Mouse (Mus musculus): ENCODE results near the gene Commd1. TPM values are rescaled to one million over a fixed set of nuclear protein-coding genes. Genes with fewer than 3 reads are reported as not detected.

The Commd1 gene
- polyA plus RNA-seq, 1 experiment from 2014 or later, result 294 TPM

GRCm38 (mm10) chr11:22930129-22930528 is 52.1 kb downstream of the Commd1 start:
- Histone ChIP-seq H3K4me2 (replicated peaks; ENCODE audit: low read depth) (no peak overlapping the region), H3K4me1 (replicated peaks; ENCODE audit: control insufficient read depth, insufficient read depth, low read length) (no peaks in the 10 kb centered on the region)

GRCm38 (mm10) chr11:22928586-22929169 is 53.5 kb downstream of the Commd1 start:
- Histone ChIP-seq H3K27ac (ENCODE audit: low read depth, low read length) (no peak overlapping the region), H3K4me2 (replicated peaks; ENCODE audit: low read depth) (no peak overlapping the region), H3K36me3 (ENCODE audit: control insufficient read depth, insufficient read depth) (no peaks in the 10 kb centered on the region), H3K9me3 (ENCODE audit: control insufficient read depth) (no peaks in the 10 kb centered on the region), H3K9ac (ENCODE audit: low read depth, low read length) (no peak overlapping the region), H3K4me3 (ENCODE audit: low read depth, low read length) (no peak overlapping the region), H3K27me3 (replicated peaks; ENCODE audit: control insufficient read depth, insufficient read depth, low read length) (no peaks in the 10 kb centered on the region), H3K4me1 (replicated peaks; ENCODE audit: control insufficient read depth, insufficient read depth, low read length) (no peaks in the 10 kb centered on the region)
- no peak for TF ChIP-seq CTCF (IDR thresholded peaks at IDR 0.05; ENCODE audit: low read depth)
- ATAC-seq, result no peak
- 73% methylated on average over 8 of the region's 8 CpGs for WGBS

More at GRCm38 (mm10) chr11:22930129-22930528, 52.1 kb downstream of the Commd1 start:
- 71% methylated on average over 2 of the region's 2 CpGs for WGBS
- Histone ChIP-seq H3K9ac (ENCODE audit: low read depth, low read length) (no peak overlapping the region), H3K4me3 (ENCODE audit: low read depth, low read length) (no peak overlapping the region), H3K27ac (ENCODE audit: low read depth, low read length) (no peak overlapping the region), H3K9me3 (ENCODE audit: control insufficient read depth) (no peaks in the 10 kb centered on the region), H3K36me3 (ENCODE audit: control insufficient read depth, insufficient read depth) (no peaks in the 10 kb centered on the region), H3K27me3 (replicated peaks; ENCODE audit: control insufficient read depth, insufficient read depth, low read length) (no peaks in the 10 kb centered on the region)
- TF ChIP-seq CTCF (IDR thresholded peaks at IDR 0.05; ENCODE audit: low read depth), result no peak
- no peak for ATAC-seq

GRCm38 (mm10) chr11:22923606-22924005 is 58.6 kb downstream of the Commd1 start:
- 90% methylated on average over 2 of the region's 2 CpGs for WGBS
- no peak for TF ChIP-seq CTCF (IDR thresholded peaks at IDR 0.05; ENCODE audit: low read depth)
- ATAC-seq, result no peak
- no peaks in the 10 kb centered on the region for H3K4me1 ChIP-seq (replicated peaks; ENCODE audit: control insufficient read depth, insufficient read depth, low read length)
- no peak overlapping the region for H3K4me2 ChIP-seq (replicated peaks; ENCODE audit: low read depth)
- no peaks in the 10 kb centered on the region for H3K9me3 ChIP-seq (ENCODE audit: control insufficient read depth)
- H3K9ac ChIP-seq (ENCODE audit: low read depth, low read length), result no peak overlapping the region
- H3K27ac ChIP-seq (ENCODE audit: low read depth, low read length), result no peak overlapping the region
- no peak overlapping the region for H3K4me3 ChIP-seq (ENCODE audit: low read depth, low read length)
- H3K36me3 ChIP-seq (ENCODE audit: control insufficient read depth, insufficient read depth), result no peaks in the 10 kb centered on the region
- H3K27me3 ChIP-seq (replicated peaks; ENCODE audit: control insufficient read depth, insufficient read depth, low read length), result no peaks in the 10 kb centered on the region

GRCm38 (mm10) chr11:22922546-22922945 is 59.6 kb downstream of the Commd1 start:
- H3K9ac ChIP-seq (ENCODE audit: low read depth, low read length), result no peak overlapping the region
- no peak overlapping the region for H3K27ac ChIP-seq (ENCODE audit: low read depth, low read length)
- no peak overlapping the region for H3K4me2 ChIP-seq (replicated peaks; ENCODE audit: low read depth)
- ATAC-seq, result no peak
- no peaks in the 10 kb centered on the region for H3K9me3 ChIP-seq (ENCODE audit: control insufficient read depth)
- 70% methylated on average over 2 of the region's 2 CpGs for WGBS
- TF ChIP-seq CTCF (IDR thresholded peaks at IDR 0.05; ENCODE audit: low read depth), result no peak
- H3K36me3 ChIP-seq (ENCODE audit: control insufficient read depth, insufficient read depth), result no peaks in the 10 kb centered on the region
- H3K4me1 ChIP-seq (replicated peaks; ENCODE audit: control insufficient read depth, insufficient read depth, low read length), result no peaks in the 10 kb centered on the region
- H3K27me3 ChIP-seq (replicated peaks; ENCODE audit: control insufficient read depth, insufficient read depth, low read length), result no peaks in the 10 kb centered on the region
- no peak overlapping the region for H3K4me3 ChIP-seq (ENCODE audit: low read depth, low read length)

GRCm38 (mm10) chr11:22919336-22919735 is 62.8 kb downstream of the Commd1 start:
- Histone ChIP-seq H3K27me3 (replicated peaks; ENCODE audit: control insufficient read depth, insufficient read depth, low read length) (no peaks in the 10 kb centered on the region), H3K4me3 (ENCODE audit: low read depth, low read length) (no peak overlapping the region), H3K9ac (ENCODE audit: low read depth, low read length) (no peak overlapping the region), H3K36me3 (ENCODE audit: control insufficient read depth, insufficient read depth) (no peaks in the 10 kb centered on the region), H3K27ac (ENCODE audit: low read depth, low read length) (no peak overlapping the region), H3K4me2 (replicated peaks; ENCODE audit: low read depth) (no peak overlapping the region), H3K4me1 (replicated peaks; ENCODE audit: control insufficient read depth, insufficient read depth, low read length) (no peaks in the 10 kb centered on the region), H3K9me3 (ENCODE audit: control insufficient read depth) (no peaks in the 10 kb centered on the region)
- no peak for ATAC-seq
- no peak for TF ChIP-seq CTCF (IDR thresholded peaks at IDR 0.05; ENCODE audit: low read depth)
- WGBS, result 47% methylated on average over 2 of the region's 2 CpGs

- no peaks in the 10 kb centered on the region for H3K27me3 ChIP-seq (replicated peaks; ENCODE audit: control insufficient read depth, insufficient read depth, low read length)
- no peaks in the 10 kb centered on the region for H3K4me1 ChIP-seq (replicated peaks; ENCODE audit: control insufficient read depth, insufficient read depth, low read length)
- no peak overlapping the region for H3K27ac ChIP-seq (ENCODE audit: low read depth, low read length)
- H3K9me3 ChIP-seq (ENCODE audit: control insufficient read depth), result no peaks in the 10 kb centered on the region
- WGBS, result 92% methylated on average over 7 of the region's 7 CpGs
- H3K9ac ChIP-seq (ENCODE audit: low read depth, low read length), result no peak overlapping the region
- no peak for TF ChIP-seq CTCF (IDR thresholded peaks at IDR 0.05; ENCODE audit: low read depth)
- no peak overlapping the region for H3K4me3 ChIP-seq (ENCODE audit: low read depth, low read length)
- no peak overlapping the region for H3K4me2 ChIP-seq (replicated peaks; ENCODE audit: low read depth)
- no peak for ATAC-seq
- H3K36me3 ChIP-seq (ENCODE audit: control insufficient read depth, insufficient read depth), result no peaks in the 10 kb centered on the region
These were observed 64.4 kb downstream of the Commd1 start for GRCm38 (mm10) chr11:22917786-22918185.

GRCm38 (mm10) chr11:22913744-22914143 is 68.4 kb downstream of the Commd1 start:
- no peaks in the 10 kb centered on the region for H3K27me3 ChIP-seq (replicated peaks; ENCODE audit: control insufficient read depth, insufficient read depth, low read length)
- WGBS, result 90% methylated on average over 4 of the region's 4 CpGs
- no peak for ATAC-seq

More at GRCm38 (mm10) chr11:22913744-22914143, 68.4 kb downstream of the Commd1 start:
- H3K36me3 ChIP-seq (ENCODE audit: control insufficient read depth, insufficient read depth), result no peaks in the 10 kb centered on the region
- H3K4me2 ChIP-seq (replicated peaks; ENCODE audit: low read depth), result no peak overlapping the region
- no peaks in the 10 kb centered on the region for H3K4me1 ChIP-seq (replicated peaks; ENCODE audit: control insufficient read depth, insufficient read depth, low read length)
- no peak overlapping the region for H3K4me3 ChIP-seq (ENCODE audit: low read depth, low read length)
- no peaks in the 10 kb centered on the region for H3K9me3 ChIP-seq (ENCODE audit: control insufficient read depth)
- H3K27ac ChIP-seq (ENCODE audit: low read depth, low read length), result no peak overlapping the region
- TF ChIP-seq CTCF (IDR thresholded peaks at IDR 0.05; ENCODE audit: low read depth), result no peak
- no peak overlapping the region for H3K9ac ChIP-seq (ENCODE audit: low read depth, low read length)

All from intestine, postnatal 0 days (tissue).